Mouse (Mus musculus) adrenal gland, postnatal 10 days (tissue): ENCODE results near the gene Krt33b. TPM values are rescaled to one million over a fixed set of nuclear protein-coding genes. Genes with fewer than 3 reads are reported as not detected.
A peak's percentile ranks its signal among the peaks of the same experiment; 100 is the strongest.

Experiments
- DNase-seq: peaks from one replicate; pipeline ENCODE4 v3.0.0; 2021; ENCODE audit warnings: mixed read lengths
- total RNA-seq, 2 experiments: library from RNA; stranded (reverse); gene quantifications; 2 replicates each; pipeline ENCODE4 v1.2.3; 2021

Gene Krt33b
- total RNA-seq, 2 experiments from 2014 or later: not detected

DNA sequence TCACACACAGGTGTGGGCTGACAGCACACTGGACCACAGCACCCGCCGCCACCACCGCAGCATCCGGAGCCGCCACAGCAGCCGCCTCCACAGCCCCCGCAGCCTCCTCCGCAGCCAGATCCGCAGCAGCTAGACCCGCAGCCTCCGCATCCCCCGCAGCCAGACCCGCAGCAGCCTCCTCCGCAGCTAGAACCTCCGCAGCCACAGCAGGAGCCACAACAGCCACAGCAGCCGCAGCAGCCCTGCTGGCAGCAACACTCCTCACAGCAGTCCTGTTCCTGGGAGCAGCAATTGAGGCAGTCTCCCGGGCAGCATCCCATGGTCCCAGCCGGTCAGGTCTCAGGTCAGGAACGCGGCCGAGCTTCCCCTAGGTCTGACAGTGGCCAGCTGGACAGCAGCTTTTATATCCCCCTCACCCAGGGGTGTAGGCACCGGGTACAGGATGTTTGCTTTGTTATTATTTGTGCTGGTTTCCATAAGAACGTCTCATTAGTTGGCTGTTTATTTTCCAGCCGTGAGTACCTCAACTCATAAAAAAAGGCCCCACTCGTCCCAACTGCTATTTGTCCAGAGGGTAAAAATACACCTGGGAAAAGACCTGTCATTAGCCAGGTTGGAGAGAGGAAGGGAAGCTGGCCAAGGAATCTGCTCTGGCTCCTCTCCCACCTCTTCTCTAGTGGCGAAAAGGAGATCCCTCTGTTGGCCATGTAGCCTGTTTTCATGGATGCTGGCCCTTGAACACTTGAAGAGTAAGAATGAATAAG, 35.9 kb downstream of the Krt33b start, which contains the start of gene Krtap17-1:
Gene Krtap17-1, minus strand, starts transcription at position 375 of the 764 bp plus-strand sequence.
- DNase-seq: no peak

DNA sequence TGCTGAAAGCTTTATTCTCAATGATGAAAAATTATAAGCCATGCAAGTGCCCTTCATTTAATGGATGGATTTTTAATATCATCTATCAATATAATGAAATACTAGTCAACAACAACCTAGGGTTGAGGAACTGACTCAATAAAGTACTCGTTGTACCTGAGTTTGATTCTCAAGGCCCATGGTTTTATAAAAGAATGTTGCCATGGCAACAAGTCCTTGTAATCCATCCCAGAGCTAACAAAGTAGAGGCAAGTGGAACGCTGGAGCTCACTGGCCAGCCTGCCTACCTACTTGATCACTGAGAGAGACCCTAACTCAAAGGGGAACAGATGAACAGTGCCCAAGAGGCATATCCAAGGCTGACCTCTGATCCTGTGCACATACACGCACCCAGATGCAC, 39.1 kb downstream of the Krt33b start:
- no peak for DNase-seq

DNA sequence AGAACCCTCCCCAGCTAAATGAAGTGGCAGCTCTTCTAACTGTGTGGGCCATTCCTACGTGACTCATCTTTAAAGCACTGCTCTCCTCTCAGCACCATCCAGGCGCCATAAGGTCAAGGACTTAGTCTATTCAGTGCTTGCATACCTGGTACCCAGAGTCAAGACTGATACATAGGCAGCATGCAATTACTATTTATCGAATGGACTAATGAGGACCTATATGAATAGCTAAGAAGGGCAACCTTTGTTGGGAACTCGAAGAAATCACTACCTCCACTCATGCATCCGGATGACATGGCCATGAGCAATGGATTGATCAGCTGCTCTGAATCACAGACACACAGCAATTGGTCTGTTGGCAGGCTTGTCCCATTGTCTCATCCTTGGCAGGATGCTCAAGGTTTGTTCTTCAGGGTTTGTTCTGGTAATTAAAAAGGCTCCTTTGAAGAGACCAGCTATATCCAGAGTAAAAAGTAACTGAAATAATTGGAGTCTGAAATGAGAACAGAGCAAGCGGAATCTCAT, 39.7 kb downstream of the Krt33b start:
- peak; percentile 18 for DNase-seq

DNA sequence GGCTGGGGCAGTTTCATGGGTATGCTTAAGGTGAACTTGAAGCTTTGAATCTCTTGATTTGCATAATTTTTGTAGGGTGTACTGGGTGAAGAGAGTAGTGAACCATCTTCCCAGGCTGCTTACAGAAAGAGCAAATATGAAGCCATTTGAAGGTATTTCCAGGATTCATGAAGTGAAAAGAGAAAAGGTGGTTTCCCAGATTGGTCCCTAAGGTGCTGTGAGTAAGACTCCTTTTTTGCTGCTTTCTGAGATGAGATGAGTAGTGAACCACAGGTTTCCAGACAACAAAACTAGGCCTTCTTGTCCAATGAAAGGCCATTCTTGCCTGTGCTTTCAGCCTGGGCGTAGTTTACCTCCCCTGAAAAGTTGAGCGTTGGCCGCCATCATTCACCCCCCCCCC, 41.1 kb downstream of the Krt33b start:
- DNase-seq: no peak

DNA sequence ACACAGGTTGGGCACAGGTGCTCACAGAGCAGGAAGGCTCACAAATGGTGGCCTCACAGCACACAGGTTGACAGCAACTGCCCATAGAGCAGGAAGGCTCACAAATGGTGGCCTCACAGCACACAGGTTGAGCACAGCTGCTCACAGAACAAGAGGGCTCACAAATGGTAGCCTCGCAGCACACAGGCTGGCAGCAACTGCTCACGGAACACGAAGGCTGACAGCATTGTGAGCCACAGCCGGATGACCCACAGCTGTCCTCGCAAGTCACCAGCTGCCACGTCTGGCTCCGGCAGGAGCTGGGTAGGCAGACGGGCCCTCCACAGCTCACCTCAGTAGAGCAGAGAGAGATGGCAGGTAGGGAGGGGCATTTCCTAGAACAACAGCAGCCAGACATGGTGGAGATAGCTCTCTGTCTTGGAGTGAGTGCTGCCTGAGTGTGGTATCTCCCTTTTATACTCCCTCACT, 43.5 kb downstream of the Krt33b start, which contains the start of gene Krtap16-1:
Gene Krtap16-1, minus strand, starts transcription at position 418 of the 468 bp plus-strand sequence.
- DNase-seq: no peak

DNA sequence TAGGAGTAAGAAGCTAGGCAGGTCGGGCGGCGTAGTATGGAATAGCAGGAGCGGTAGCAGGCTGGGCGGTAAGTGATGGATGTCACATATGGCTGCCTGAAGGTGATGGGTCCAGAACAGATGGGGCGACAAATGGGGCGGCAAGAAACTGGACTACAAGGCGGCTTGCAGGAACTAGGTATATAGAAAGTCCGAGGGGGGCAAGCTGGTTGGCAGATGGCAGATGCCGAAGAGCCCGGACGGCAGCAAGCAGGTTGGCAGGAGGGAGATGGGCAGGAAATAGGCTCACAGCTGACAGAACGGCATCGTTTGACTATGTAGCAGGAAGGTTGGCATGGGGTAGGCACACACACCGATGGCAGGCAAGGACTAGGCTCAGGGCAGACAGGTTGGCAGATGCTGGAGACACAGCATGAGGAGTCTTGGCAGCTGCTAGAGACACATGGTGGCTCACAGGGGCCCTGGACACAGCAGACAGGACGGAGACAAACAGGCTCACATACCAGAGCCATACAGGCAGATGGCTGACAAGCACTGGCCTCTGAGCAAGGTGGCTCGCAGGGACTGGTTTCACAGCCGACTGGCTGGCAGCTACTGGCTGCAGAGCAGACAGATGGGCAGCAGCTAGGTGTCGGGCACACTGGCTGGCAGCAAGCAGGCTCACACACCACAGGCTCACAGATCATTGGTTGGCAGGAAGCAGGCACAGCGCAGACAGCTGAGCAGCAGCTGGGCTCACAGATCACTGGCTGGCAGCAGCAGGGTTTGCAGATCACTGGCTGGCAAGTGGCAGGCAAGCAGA, 44.2 kb downstream of the Krt33b start:
- peak; percentile 15 for DNase-seq

DNA sequence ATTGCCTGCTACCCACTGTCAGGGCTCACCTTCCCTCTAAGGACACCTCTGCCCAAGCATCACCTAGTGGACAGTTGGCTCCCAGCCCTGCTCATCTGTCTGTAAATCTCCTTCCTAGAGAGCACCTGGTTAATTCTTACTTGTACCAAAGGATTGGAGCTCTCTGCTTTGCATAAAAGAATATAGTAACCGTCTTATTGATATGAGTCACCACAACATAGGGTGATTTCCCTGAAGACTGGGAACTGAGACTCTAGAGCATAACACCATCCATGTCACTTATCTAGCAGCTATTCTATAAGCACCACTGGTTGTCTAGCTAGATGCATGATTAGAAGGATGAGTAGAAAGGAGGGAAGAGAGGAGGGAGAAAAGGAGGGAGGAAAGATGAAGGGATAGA, 46.2 kb downstream of the Krt33b start:
- DNase-seq: no peak

DNA sequence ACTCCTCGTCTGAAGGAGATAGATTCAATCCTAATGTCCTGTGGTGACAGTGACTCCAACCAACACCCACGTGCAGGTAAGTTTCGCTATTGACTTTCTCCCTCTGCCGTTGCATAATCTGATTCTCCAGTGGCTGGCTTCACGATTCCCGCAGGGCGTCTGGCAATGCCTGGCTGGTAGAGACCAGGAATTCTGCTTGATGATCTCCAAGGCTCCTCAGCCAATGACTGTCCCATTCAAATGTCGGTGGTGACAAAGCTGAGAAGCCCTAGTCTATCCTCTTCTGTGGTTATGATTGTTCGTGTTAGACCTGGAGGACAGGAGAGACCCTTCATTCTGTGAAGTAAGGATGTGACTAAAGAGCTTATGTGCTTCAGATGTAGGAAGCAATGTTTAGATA, 46.9 kb downstream of the Krt33b start:
- no peak for DNase-seq

DNA sequence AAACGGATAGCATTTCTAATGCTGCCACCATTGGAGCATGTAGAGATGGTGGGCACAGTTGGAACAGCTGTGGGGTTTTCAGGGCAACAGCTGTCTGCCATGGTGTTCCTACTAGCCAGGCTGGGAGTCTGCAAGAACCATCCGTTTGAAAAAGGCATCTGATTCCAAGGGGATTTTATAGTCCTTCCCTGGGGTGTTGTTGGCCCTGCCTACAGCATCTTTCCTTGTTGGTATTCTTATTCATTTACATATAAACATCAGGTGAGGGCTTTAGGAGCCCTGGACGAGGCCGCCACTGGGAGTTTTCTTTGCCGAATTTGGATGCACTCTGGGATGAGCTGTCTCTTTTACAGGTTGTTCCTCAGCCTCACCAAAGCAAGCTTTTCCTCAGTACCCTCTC, 50.7 kb downstream of the Krt33b start, which contains the start of gene Krtap29-1:
Gene Krtap29-1, minus strand, starts transcription at position 101 of the 400 bp plus-strand sequence.
- DNase-seq: no peak

Other genes starting within 250 kb of the Krt33b start
- not detected for gene Krtap4-8, start 249.2 kb downstream of the Krt33b start, total RNA-seq
- gene Krtap4-9, start 244.7 kb downstream of the Krt33b start, total RNA-seq: not detected
- gene Gm11596, start 236.4 kb downstream of the Krt33b start, total RNA-seq: not detected
- gene Gm11569, start 230.9 kb downstream of the Krt33b start, total RNA-seq: not detected
- not detected for gene Gm11554, start 225.4 kb downstream of the Krt33b start, total RNA-seq
- gene Krtap4-13, start 220.0 kb downstream of the Krt33b start, total RNA-seq: not detected
- gene Gm11564, start 214.2 kb downstream of the Krt33b start, total RNA-seq: not detected
- not detected for gene 2300003K06Rik, start 191.8 kb downstream of the Krt33b start, total RNA-seq
- gene Krtap4-16, start 178.3 kb downstream of the Krt33b start, total RNA-seq: not detected
- gene Gm11568, start 172.0 kb downstream of the Krt33b start, total RNA-seq: not detected
- gene Gm11559, start 165.4 kb downstream of the Krt33b start, total RNA-seq: not detected
- not detected for gene Krtap9-1, start 156.5 kb downstream of the Krt33b start, total RNA-seq
- not detected for gene Gm11567, start 150.7 kb downstream of the Krt33b start, total RNA-seq
- gene Krtap31-1, start 121.9 kb downstream of the Krt33b start, total RNA-seq: not detected
- not detected for gene Gm11565, start 115.1 kb downstream of the Krt33b start, total RNA-seq
- gene Krtap31-2, start 93.6 kb downstream of the Krt33b start, total RNA-seq: not detected
- gene Krtap9-5, start 81.4 kb downstream of the Krt33b start, total RNA-seq: not detected
- gene Krtap29-1, start 50.8 kb downstream of the Krt33b start, total RNA-seq: not detected
- gene Krtap16-1, start 43.3 kb downstream of the Krt33b start, total RNA-seq: not detected
- not detected for gene Krtap17-1, start 35.9 kb downstream of the Krt33b start, total RNA-seq
- gene Krt33a, start 13.7 kb downstream of the Krt33b start, total RNA-seq: not detected
- not detected for gene Krt34, start 11.7 kb upstream of the Krt33b start, total RNA-seq
- gene Krt31, start 20.7 kb upstream of the Krt33b start, total RNA-seq: not detected
- gene Krt32, start 58.4 kb upstream of the Krt33b start, total RNA-seq: not detected
- gene Krt35, start 66.4 kb upstream of the Krt33b start, total RNA-seq: not detected
- gene Krt36, start 75.8 kb upstream of the Krt33b start, total RNA-seq: under 1 TPM; 0.21 to 0.51 TPM
- not detected for gene Krt13, start 91.7 kb upstream of the Krt33b start, total RNA-seq
- not detected for gene Krt15, start 106.1 kb upstream of the Krt33b start, total RNA-seq
- 10 to 100 TPM in 1 of 2 experiments, 1 to 10 TPM in 1; 9.5 to 11.0 TPM for gene Krt19, start 118.8 kb upstream of the Krt33b start, total RNA-seq
- under 1 TPM in 1 of 2 experiments, not detected in 1; 0.21 TPM for gene Krt9, start 163.4 kb upstream of the Krt33b start, total RNA-seq
- 1 to 10 TPM in 1 of 2 experiments, under 1 TPM in 1; 0.45 to 1.2 TPM for gene Krt14, start 177.7 kb upstream of the Krt33b start, total RNA-seq
- not detected for gene Krt16, start 219.0 kb upstream of the Krt33b start, total RNA-seq
- gene Krt17, start 231.2 kb upstream of the Krt33b start, total RNA-seq: not detected
- gene Krt42, start 240.0 kb upstream of the Krt33b start, total RNA-seq: not detected